Mouse (Mus musculus) frontal cortex, adult 2 months (tissue): ENCODE results near the gene Slfn14. TPM values are rescaled to one million over a fixed set of nuclear protein-coding genes. Genes with fewer than 3 reads are reported as not detected.
"Not testable (repeated sequence)": the region's sequence is repeated elsewhere in the genome, so short reads cannot be mapped to it uniquely, and the experiment has no call there.

Source experiments
- DNase-seq, 2 experiments: peaks; one replicate each; pipeline ENCODE4 v3.0.0; 2022; ENCODE audit warnings: low spot score in 1 of 2; ENCODE audit errors: extremely low spot score in 1 of 2
- polyA plus RNA-seq: library from polyadenylated mRNA; depleted of rRNA; stranded (reverse); fragments of >200 nt; gene quantifications from 2 replicates; pipeline ENCODE4 v1.2.3, GENCODE M21; 2012

Gene Slfn14
- polyA plus RNA-seq, 1 experiment, result not detected

GRCm38 (mm10) chr11:83289036-83289435 lies 2.5 kb upstream of the Slfn14 start:
- DNase-seq, result no peak

DNA sequence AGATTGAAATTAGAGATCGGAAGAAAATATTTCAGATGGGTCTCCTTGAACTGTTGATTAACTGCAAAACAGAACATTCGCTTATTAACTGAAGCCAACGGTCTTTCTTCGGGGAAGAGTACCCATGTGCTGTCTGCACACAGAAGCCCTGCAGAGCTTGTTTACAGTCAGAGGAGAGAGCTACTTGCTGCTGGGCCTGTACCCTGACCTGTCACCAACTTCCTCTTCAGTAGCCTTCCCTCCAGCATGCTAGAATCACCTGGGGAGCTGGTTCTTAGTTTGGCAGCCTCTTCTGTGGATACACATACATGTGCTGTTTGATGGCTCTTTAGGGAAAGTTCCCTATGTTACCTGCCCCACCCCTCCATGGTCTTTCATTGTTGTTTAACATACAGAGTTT lies 899 bp downstream of the Slfn14 start:
- DNase-seq, result no peak

DNA sequence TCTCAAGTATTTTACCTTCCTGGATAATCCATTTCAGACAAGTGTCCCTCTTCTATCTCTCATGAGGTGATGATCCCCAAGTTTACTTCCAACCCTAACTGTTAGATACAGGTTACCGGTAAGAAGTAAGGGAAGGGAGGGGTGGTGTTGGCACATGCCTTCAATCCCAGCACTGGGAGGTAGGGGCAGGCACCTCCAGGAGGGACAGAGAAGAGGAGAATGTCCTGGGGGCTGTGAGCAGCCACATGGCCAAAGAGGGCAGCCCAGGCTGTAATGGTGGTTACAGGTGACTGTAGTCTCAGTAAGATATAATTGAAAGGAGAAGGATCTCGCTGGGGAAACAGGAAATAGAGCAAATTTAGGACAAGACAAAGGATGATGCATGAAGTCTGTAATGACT lies 4.4 kb downstream of the Slfn14 start:
- DNase-seq, result no peak

DNA sequence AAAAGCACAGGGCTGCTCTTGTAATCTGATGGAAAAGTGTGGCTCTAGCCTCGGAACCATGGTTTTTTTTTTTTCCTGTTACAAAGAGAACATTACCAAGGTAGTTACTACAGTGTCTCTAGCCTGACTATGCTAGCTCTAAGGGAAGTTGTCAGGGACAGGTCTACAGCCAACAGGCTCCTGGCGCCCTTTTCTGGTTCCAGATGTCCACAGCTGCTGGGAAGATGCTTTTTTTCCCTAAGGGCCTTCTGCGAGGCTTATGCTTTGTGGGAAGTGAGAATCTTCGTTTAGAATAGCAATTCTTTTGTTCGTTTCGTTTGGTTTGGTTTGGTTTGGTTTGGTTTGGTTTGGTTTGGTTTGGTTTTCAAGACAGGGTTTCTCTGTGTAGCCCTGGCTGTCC lies 6.8 kb downstream of the Slfn14 start:
- DNase-seq, result no peak

DNA sequence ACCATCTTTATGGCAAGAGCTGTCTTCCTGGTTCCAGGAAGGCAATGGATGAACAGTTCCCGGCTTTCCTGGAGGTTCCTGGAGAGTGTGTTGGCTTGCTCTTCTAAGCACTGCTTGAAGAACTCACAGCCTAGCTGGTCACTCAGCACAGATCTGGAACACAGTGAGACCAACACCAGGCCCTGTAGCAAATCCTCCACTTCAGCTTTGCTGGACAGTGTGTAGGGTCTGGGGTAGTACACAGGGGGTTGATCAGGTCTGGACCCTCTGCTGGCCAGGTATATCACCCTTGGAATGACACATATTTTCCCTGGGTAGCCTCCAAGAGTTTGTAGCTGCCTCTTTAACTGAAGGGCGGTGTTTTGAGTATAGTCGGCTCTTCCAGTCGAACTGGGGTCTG lies 7.5 kb downstream of the Slfn14 start:
- no peak for DNase-seq

GRCm38 (mm10) chr11:83276251-83276650 lies 10.3 kb downstream of the Slfn14 start:
- no peak for DNase-seq

DNA sequence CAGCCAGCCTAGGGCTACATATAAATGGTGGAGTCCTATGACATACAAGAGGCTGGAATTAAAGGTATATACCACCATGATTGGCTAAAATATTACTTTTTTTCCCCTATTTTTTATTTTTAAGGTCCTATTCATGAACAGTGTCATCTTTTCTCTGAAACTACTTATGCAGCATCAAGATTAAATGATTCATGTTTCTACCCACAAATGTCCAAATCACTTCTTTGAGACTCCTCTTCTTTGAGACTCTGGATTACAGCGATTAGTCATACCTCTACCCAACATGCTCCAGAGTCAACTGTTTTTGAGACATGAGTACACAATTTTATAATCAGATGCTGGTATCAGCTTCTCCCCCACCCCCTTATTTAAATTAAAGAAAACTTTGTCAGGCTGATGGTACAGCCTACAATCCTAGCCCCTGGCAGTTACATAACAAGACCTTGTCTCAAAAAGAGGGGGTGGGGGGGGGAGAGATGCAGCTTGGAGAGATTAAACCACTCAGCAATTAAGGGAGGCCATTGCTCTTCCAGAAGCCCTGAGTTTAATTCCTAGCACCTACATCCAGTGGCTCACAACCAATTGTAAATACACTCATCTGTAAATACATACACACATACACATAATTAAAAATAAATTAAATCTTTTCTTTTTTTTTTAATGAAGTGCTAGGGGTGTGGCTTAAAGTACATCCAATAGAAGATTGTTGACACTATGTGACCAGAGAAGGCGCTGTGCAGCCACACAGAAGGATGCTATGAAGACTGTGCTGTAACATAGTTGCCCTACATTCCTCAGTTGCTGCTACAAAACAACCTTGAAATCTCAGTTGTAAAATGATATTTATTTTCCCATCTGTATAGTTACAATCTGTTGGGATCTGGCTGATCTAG lies 14.3 kb downstream of the Slfn14 start:
- no peak for DNase-seq

DNA sequence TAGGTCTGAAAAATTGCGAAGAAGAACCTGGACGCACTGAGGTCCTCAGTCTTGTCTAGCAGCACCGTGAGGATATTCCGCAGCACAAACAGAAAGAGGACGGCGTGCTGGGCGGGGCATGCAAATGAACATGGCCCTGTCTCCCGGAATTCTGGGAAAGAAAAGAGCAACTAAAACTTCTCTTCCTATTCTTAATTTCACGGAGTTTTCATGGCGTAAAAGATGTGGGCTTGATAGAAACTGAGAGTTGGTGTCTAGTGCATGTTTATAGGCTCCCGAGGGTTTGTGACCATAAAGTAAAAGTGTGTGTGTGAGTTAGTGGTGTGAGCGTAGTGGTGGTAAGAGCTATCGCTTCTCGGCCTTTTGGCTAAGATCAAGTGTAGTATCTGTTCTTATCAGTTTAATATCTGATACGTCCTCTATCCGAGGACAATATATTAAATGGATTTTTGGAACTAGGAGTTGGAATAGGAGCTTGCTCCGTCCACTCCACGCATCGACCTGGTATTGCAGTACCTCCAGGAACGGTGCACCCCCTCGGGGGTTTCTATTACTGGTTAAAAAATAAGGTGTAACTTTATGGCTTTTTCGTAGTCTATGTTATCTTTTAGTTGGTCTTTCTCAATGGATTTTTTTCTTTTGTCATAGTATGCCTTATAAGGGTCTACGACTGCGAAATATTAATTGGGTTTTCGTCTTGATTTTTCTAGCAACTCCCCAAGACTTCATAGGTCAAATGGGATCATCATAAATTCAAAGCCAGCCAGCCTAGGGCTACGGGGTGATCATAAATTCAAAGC lies 15.2 kb downstream of the Slfn14 start:
- DNase-seq, result peak; percentile 72 to 82

- no peak for DNase-seq
These were observed 15.7 kb downstream of the Slfn14 start for GRCm38 (mm10) chr11:83270842-83271150.

DNA sequence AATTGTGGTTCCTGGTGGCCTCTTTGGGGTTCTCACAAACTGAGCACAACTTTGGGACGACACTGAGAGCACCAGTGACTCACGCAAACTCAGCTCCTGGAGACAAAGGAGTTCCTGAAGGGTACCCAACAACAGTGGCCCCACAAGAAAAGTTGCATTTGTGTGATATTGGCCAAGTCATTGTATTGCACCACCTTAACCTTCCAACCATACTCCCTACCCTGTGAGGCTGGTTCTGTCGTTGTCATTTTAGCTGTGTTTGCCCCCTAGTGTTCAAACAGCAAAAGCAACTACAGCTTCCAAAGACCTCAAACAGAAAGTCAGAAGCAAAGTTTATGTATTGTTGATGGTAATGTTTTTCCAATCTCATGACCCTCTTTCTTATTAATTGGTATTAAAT lies 23.4 kb downstream of the Slfn14 start:
- DNase-seq, result no peak

DNA sequence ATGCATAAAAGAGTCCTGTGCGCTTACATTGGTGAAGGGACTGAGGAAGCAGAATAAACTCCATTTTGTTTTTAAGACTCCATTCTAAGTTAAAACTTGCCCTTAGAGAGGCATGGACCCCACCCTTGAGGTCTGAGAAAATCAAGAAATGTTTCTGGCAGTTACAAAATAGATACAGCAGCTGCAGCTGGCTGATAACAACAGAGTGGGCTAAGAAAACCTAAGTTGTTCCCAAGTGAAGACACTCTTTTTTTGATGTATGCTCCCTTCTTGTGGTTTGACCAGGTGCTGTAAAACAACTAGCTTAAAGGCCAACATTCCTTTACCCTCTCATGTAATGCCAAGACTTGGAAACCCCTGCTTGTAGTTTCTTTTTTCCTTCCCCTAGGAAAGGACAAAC lies 23.9 kb downstream of the Slfn14 start:
- no peak for DNase-seq

DNA sequence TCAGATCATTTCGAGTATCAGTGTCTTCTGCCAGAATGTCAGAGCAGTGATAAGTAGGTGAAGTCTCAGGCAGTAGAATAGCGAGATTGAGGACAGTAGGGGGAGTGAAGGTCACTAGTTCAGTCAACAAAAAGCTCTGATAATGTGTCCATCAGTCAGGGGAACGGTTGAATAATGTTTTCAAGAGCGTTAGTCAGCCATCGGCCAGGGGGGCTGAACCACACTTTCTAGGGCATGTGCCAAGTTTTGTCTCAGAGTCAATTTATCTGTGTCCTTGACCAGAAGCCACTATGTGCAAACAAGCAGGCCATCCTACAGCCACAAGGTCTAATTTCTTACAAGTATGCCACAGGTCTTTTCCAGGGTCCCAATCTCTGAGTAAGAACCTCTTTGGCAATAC lies 29.3 kb downstream of the Slfn14 start:
- not testable (repeated sequence) for DNase-seq

GRCm38 (mm10) chr11:83239811-83240210 lies 46.7 kb downstream of the Slfn14 start:
- DNase-seq, result no peak

DNA sequence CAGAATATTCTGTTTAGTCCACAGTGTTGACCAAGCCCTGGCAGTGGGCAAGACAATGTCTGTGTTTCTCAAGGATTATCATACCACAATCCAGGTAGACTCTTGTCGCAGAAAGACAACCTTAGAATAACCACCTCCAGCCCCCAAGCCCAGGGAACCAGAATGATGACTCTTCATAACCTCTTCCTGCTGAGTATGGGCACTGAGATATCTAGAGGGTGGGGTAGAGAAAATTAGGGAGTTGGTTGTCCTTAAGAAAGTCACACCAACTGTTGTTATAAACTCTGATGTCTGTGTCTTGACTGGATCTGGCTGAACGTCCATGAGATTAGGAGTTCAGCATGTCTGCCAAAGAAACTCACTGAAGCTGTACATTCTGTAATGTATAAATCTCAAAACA lies 48.1 kb downstream of the Slfn14 start:
- no peak for DNase-seq

DNA sequence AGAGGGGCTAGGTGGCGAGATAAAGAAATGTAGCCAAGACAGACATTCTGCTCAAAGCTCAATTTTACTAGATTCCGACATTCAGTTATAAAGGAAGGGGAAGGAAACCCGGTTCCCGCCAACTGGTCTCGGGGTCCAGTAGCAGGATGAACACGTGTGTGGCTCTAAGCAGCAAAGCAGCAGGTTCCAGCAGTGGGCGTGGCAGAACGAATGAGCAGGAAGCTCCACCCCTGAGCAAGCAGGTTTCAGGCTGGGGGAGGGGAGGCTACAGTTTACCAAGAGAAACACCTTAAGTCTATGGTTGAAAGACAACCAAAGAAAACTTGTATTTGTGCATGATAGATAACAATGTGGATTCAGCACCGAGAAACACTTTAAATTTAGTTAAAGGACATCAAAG lies 49.1 kb downstream of the Slfn14 start:
- DNase-seq, result not testable (repeated sequence)

DNA sequence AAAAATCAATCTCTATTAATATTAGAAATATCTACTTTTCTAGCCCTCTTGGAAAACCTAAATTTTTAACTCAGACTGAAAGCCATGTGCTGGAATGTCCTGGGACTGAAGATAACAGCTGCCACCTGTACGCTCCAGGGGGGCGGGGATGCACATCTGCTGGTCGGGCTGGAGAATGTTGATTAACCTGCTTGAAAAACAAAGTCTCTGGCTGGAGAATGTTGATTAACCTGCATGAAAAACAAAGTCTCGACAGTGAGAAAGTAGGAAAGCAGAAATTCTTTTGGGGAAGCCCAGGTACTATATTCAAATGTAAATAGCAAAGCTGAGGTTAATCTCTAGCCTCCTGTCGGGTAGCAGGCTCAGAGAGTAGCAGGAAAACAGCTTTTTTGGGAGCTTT lies 52.9 kb downstream of the Slfn14 start:
- not testable (repeated sequence) for DNase-seq

GRCm38 (mm10) chr11:83230966-83231365 lies 55.6 kb downstream of the Slfn14 start:
- peak in 1 of 2 experiments; percentile 2 for DNase-seq

DNA sequence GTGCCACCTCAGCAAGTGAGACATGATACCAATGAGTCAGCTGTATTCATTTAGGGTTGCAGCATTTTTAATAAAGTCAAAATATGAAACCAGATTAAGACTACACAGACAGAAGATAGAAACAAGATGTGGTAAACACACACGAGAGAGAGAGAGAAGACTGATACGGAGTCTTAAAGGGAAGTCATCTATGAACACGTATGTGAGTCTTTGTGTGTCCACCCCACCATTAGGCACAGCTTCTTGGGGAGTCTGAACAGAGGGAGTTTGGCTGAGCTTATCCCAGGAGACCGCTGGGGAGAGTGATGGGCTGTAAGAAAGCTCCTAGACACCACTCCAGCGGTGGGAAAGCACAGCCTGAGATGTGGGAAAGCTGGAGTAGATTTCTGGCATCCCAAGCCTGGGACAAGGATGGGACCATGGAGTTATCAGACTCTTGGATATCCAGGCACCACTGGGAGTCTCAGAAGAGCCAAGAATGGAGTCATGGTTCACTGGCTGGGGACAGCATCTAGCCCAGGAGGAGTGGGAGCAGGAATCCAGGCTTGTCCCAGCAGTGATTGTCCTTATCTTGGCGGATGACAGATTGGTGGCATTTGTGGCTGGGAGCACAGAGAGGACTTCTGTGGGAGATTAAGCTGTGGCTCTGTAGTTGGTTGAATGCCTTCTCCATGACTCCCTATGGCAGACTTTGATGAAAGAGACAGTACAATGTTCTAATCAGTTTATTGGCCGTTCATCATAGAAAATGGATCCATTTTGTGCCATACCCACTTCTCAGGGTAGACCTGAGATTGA lies 58.4 kb downstream of the Slfn14 start:
- no peak for DNase-seq

DNA sequence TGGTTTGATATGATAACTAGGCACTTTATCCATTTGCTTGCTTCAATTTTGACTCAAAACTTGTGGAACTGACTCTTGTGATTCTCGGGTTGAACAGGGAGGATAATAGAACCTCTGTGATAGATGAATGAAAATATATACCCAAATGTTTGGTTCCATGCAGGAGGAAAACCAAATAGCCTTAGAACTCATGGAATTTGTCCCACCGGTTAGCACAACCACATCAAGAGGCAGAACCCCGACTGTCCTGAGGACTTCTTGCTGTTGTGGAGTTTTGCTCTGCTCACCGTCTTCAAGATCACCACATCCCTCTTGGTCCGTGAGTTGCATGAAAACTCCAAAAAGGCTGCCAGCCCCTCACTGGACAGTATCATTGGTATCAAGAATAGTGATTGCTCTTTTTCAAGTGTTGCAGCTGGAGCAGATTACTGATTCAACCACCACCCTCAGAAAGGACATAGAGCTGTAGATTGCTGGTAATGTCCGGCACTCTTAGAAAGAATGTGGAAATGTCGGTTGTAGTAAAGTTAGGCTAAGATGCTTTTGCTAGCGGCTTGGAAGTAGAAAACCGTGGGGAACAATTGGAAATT lies 61.1 kb downstream of the Slfn14 start:
- DNase-seq, result no peak
